Mouse (Mus musculus): ENCODE results near the gene Zfp982. TPM values are rescaled to one million over a fixed set of nuclear protein-coding genes. Genes with fewer than 3 reads are reported as not detected.
"Not testable (repeated sequence)": the region's sequence is repeated elsewhere in the genome, so short reads cannot be mapped to it uniquely, and the experiment has no call there.

The Zfp982 gene
- polyA plus RNA-seq (2015; fragmentation: Nextera tagmentation; extraction: Ambion mirVana): 1.5 and 1.7 TPM in 2 replicates

DNA sequence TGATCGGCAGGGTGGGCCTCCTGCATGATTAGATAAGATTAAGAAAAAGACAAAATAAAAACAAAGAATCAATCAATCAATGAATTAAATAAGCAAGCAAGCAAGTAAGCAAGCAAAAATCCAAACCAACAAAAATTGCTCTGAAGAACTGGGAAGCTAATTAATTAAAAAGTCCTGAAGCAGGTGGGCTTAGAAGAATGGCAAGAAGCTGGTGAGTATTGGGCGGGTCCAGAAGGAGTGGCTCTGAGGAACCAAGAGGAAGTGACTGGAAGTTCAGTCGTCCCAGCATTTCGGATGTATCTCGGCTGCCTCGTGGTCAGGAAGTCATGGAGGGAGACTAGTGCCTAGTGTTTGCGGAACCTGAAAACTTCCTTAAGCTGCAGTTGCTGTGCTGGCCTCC is at the start of gene Zfp982:
TSS of gene Zfp982 (plus strand) at position 301 of the 400 bp plus-strand sequence.
- H3K27me3 ChIP-seq; H3K4me1 ChIP-seq (replicated peaks); H3K9ac ChIP-seq; H3K36me3 ChIP-seq (replicated peaks); H3K27ac ChIP-seq (replicated peaks); H3K4me2 ChIP-seq; ATAC-seq (ENCODE audit: insufficient read depth); H3K4me3 ChIP-seq (replicated peaks): not testable (repeated sequence)
- peaks cover 14% of the 10 kb centered on the region; the same call in 1 of the 2 replicates for H3K9me3 ChIP-seq (replicated peaks)
- 56% methylated on average over 7 of the region's 7 CpGs for WGBS (ENCODE audit: insufficient replicate concordance)

DNA sequence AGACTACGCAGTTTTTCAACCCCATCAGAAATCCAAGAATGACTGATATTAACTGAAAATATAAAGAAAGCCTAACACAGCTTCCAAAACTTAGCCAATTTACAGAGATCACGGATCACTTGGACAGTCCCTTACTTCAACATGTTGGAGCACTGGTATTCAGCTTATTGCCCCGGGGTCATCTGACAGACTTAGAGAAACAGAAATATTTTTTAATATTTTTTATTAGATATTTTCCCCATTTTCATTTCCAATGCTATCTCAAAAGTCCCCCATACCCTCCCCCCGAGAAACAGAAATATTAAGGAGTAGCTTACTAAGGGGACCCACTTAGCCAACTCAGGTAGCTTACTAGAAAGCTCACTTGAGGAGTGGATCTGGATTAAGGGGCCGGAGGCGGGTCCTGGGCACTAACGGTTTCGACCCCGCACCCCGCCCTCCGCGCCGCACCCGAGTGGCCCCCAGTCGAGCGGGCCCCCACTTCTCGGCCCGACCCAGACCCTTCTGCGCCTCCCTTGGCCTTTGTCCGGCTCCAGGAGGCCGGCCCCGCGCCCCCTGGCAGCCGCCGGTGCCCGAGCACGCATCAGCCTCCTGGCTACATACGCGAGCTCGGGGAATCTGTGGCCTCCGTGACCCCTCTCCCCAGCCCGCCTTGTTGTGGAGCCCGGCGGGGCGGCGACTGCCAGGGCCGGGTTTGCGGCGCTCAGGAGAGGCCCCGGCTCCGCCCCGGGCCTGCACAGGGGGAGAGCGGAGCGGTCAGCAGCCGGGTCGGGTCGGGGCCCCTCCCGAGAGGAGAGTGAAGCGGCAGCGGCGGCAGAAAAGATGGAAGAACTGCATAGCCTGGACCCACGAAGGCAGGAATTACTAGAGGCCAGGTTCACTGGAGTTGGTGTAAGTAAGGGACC is 49.3 kb upstream of the Zfp982 start:
- H3K36me3 ChIP-seq (replicated peaks); H3K27me3 ChIP-seq; H3K4me1 ChIP-seq (replicated peaks); H3K9me3 ChIP-seq (replicated peaks): not testable (repeated sequence)
- Histone ChIP-seq H3K4me3 (replicated peaks) (peak overlapping the region; percentile 61), H3K27ac (replicated peaks) (peak overlapping the region; percentile 33; the same call in 1 of the 2 replicates), H3K9ac (peak overlapping the region; percentile 64), H3K4me2 (peak overlapping the region; percentile 85)
- WGBS (ENCODE audit: insufficient replicate concordance): 7% methylated on average over 52 of the region's 52 CpGs
- peak; percentile 99 for ATAC-seq (ENCODE audit: insufficient read depth)

DNA sequence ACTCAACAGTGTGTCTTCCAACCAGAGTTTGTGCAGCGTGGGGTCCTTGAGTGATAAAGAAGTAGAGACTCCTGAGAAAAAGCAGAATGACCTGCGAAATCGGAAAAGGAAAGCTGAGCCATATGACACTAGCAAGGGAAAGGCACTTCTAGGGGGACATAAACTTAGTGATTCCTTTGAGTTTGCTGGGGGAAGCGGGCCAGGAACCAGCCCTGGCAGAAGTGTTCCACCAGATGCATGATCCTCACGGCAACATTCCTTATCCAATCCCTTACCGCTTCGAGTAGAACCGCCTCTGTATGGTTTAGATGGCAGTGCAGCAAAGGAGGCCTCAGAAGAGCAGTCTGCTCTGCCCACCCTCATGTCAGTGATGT is 48.7 kb upstream of the Zfp982 start:
- not testable (repeated sequence) for H3K9me3 ChIP-seq (replicated peaks); H3K27ac ChIP-seq (replicated peaks); ATAC-seq (ENCODE audit: insufficient read depth); H3K27me3 ChIP-seq; H3K4me1 ChIP-seq (replicated peaks); H3K36me3 ChIP-seq (replicated peaks)
- Histone ChIP-seq H3K4me2 (peak overlapping the region; percentile 85), H3K9ac (peak overlapping the region; percentile 64; the same call in 1 of the 2 replicates), H3K4me3 (replicated peaks) (peak overlapping the region; percentile 61)
- 39% methylated on average over 8 of the region's 8 CpGs for WGBS (ENCODE audit: insufficient replicate concordance)

DNA sequence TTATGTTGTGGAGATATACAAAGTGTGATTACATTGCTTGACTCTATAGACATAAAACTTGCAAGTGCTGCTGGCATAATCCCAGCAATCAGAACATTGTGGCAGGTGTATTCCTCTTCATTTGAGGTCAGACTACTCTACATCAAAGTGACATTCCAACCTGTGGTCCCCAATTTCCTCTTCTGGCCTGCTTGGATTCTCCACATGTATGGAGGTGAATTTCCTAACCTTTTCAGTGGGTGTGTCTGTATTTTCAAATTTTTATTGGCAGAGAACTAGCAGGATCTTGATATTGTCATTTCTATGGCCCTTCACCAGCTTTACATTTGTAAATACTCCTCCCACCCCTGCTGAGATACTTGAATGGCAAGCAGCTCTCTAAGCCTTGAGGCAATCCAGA is 46.8 kb upstream of the Zfp982 start:
- not testable (repeated sequence) for H3K4me2 ChIP-seq; H3K27me3 ChIP-seq; H3K4me3 ChIP-seq (replicated peaks); H3K9ac ChIP-seq; ATAC-seq (ENCODE audit: insufficient read depth); H3K4me1 ChIP-seq (replicated peaks); H3K9me3 ChIP-seq (replicated peaks); H3K36me3 ChIP-seq (replicated peaks); H3K27ac ChIP-seq (replicated peaks)

DNA sequence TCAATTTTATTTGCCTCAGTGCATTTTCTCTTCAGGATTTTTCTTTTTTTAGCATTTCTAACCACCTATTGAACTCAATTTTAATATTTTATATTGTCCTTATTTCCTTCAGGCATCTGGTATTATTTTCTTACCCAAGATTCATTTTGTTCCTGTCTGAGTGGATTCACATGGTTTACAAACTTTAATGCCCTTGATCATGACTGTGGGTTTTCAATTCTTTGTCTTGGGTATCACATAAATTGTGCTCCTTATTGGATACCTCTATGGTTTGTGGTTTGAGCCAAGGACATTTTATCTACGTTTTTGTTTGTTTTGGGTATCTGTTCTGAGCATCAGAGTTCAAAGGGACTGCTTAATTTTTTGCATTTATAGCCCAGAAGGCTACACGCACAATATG is 43.9 kb upstream of the Zfp982 start:
- H3K27me3 ChIP-seq: no peaks in the 10 kb centered on the region
- H3K9me3 ChIP-seq (replicated peaks): no peaks in the 10 kb centered on the region
- no peak overlapping the region for H3K4me2 ChIP-seq
- ATAC-seq (ENCODE audit: insufficient read depth): no peak
- no peaks in the 10 kb centered on the region for H3K36me3 ChIP-seq (replicated peaks)
- 41% methylated on average over 2 of the region's 2 CpGs for WGBS (ENCODE audit: insufficient replicate concordance)
- no peak overlapping the region for H3K27ac ChIP-seq (replicated peaks)
- H3K4me1 ChIP-seq (replicated peaks): peaks cover 2% of the 10 kb centered on the region; the same call in 1 of the 2 replicates
- H3K4me3 ChIP-seq (replicated peaks): no peak overlapping the region
- H3K9ac ChIP-seq: no peak overlapping the region

DNA sequence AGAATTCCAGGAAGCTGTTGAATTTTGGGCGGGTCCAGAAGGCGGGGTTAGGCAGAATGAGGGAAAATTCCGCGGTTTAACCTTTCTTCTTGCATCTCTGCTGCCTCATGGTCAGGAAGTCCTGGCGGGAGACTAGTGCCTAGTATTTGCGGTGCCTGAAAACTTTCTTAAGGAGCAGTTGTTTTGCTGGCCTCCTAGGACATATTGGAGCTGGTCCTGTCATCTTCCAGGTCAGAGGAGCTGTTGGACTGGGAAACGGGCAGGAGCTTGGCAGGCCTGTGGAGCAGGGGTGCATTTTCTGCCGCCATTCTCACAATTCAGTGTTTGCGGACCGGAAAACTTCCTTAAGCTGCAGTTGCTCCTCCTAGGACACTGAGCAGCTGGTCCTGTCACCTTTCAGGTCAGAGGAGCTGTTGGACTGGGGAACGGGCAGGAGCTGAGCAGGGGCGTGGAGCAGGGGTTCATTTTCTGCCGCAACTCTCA is 43.1 kb upstream of the Zfp982 start:
- no peaks in the 10 kb centered on the region for H3K36me3 ChIP-seq (replicated peaks)
- no peak for ATAC-seq (ENCODE audit: insufficient read depth)

DNA sequence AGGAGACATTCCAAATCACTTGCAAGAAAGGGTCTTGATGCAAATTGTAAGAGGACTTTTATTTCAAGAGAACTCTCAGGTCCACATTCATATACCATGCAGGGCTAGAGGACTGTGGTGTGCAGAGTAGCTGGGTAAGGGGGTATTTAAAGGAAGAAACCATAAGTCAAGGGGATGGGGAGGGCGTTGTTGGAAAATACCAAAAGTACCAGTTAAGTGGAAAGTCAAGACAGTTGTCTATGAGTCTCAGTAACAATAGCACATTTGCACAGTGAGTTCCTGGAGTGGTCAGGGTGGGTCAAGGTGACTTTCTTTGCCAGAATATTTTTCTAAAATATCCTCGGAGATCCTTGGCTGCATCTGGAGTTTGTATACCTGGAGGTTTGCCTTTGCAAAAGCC is 42.2 kb upstream of the Zfp982 start:
- H3K9me3 ChIP-seq (replicated peaks); H3K27me3 ChIP-seq; H3K27ac ChIP-seq (replicated peaks); H3K36me3 ChIP-seq (replicated peaks); ATAC-seq (ENCODE audit: insufficient read depth); H3K4me1 ChIP-seq (replicated peaks); H3K9ac ChIP-seq: not testable (repeated sequence)
- peak overlapping the region; percentile 49; the same call in 1 of the 2 replicates for H3K4me3 ChIP-seq (replicated peaks)
- peak overlapping the region; percentile 65 for H3K4me2 ChIP-seq
- 56% methylated on average over 2 of the region's 2 CpGs for WGBS (ENCODE audit: insufficient replicate concordance)

More for the DNA sequence above, 43.1 kb upstream of the Zfp982 start:
- Histone ChIP-seq H3K27me3 (no peaks in the 10 kb centered on the region), H3K4me3 (replicated peaks) (peak overlapping the region; percentile 49), H3K9ac (no peak overlapping the region), H3K27ac (replicated peaks) (no peak overlapping the region), H3K9me3 (replicated peaks) (no peaks in the 10 kb centered on the region), H3K4me1 (replicated peaks) (no peaks in the 10 kb centered on the region; the same call in 1 of the 2 replicates), H3K4me2 (peak overlapping the region; percentile 65)
- WGBS (ENCODE audit: insufficient replicate concordance): 25% methylated on average over 13 of the region's 13 CpGs

DNA sequence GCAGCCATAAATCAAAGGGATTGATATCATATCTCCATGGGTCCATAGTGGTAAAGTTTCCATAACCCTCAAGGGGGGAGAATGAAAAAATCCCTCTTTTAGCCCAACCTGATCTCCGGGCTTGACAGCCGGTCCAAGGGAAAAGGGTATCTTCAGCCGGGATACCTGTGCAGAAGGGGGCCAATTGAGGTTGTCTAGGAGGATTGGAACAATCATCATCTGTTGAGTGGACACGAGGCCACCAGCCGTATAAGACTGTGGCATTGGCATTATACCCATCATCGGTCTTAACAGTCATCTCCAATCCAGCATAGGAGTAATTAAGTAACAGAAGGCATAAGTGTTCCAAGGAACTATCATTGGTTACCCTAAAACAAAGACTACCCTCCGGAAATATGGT is 25.0 kb upstream of the Zfp982 start:
- H3K9me3 ChIP-seq (replicated peaks): peaks cover 27% of the 10 kb centered on the region; the same call in 1 of the 2 replicates
- not testable (repeated sequence) for H3K4me3 ChIP-seq (replicated peaks); H3K27ac ChIP-seq (replicated peaks); ATAC-seq (ENCODE audit: insufficient read depth); H3K4me2 ChIP-seq; H3K9ac ChIP-seq; H3K27me3 ChIP-seq; H3K36me3 ChIP-seq (replicated peaks); H3K4me1 ChIP-seq (replicated peaks)
- 79% methylated on average over 7 of the region's 7 CpGs for WGBS (ENCODE audit: insufficient replicate concordance)

DNA sequence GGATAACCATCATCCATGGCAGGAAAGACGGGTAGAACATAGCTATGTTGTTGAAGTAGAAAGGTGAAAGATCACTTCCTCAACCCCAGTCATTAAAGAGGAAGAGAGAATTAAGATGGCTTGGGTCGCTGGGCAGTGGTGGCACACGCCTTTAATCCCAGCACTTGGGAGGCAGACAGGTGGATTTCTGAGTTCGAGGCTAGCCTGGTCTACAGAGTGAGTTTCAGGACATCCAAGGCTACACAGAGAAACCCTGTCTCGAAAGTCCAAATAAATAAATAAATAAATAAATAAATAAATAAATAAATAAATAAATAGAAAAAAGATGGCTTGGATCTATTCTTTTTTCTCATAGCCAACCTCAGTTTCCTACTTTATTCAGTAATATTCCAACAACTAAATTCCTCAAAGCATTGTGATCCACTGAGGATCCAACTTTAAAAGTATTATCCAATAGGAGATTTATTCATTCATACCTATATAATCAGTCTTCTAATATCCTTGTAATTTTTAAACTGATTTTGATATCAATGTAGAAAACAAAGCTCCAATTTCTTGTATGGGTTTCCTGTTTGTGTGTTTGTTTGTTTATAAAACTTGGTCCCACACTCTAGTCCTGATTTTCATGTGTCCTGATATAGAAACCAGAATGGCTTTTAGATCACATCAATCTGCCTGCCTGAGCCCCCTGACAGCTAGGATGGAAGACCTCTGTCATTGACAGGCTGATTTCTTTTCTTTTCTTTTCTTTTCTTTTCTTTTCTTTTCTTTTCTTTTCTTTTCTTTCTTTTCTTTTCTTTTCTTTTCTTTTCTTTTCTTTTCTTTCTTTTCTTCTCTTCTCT is 6.8 kb downstream of the Zfp982 start:
- not testable (repeated sequence) for H3K4me2 ChIP-seq; H3K36me3 ChIP-seq (replicated peaks); H3K9ac ChIP-seq; H3K4me3 ChIP-seq (replicated peaks); H3K9me3 ChIP-seq (replicated peaks); H3K27ac ChIP-seq (replicated peaks); H3K27me3 ChIP-seq; H3K4me1 ChIP-seq (replicated peaks); ATAC-seq (ENCODE audit: insufficient read depth)
- 60% methylated on average over 5 of the region's 5 CpGs for WGBS (ENCODE audit: insufficient replicate concordance)

DNA sequence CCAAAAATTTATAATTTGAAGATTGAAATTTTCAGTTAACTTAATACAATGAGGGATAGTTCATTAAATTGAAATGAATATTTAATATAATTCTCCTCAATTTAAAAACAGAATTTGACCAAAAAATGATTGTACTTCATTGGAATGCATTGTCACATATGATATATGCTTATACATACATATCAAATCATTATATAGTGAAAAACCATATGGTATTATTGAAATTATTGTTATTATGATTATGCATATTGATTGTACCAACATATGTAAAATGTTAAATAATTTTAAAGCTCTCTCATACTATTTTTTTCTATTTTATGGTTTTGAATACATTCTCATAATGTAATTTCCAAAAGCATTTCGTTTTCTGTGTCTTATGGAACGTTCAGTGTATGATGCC is 17.0 kb downstream of the Zfp982 start:
- H3K27me3 ChIP-seq: no peaks in the 10 kb centered on the region
- 0 out of 2 replicates have a peak, but pooled peaks cover 3% of the 10 kb centered on the region for H3K36me3 ChIP-seq (replicated peaks)
- peaks cover 6% of the 10 kb centered on the region; the same call in 1 of the 2 replicates for H3K9me3 ChIP-seq (replicated peaks)
- ATAC-seq (ENCODE audit: insufficient read depth): no peak
- WGBS (ENCODE audit: insufficient replicate concordance): 53% methylated on average over 2 of the region's 2 CpGs
- H3K4me2 ChIP-seq: no peak overlapping the region
- H3K27ac ChIP-seq (replicated peaks): no peak overlapping the region
- no peaks in the 10 kb centered on the region for H3K4me1 ChIP-seq (replicated peaks)
- H3K4me3 ChIP-seq (replicated peaks): no peak overlapping the region
- H3K9ac ChIP-seq: no peak overlapping the region

DNA sequence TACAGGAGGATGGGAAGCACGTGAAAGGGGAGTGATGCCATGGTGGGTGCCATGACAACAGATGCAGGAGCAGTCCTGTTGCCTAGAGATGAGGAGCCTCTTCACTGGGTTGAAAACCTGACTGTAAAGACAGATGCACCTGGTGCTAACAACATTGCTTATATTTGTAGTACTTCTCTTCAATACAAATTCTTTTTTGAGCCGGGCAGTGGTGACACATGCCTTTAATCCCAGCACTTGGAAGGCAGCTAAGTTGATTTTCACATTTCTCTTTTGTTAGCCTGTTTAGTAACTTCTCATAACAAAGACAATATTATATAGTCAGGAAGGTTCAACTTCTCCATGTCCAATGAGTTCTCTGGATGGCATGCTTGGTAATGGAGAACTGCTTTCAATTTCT is 26.8 kb downstream of the Zfp982 start:
- ATAC-seq (ENCODE audit: insufficient read depth): no peak
- no peak overlapping the region for H3K4me3 ChIP-seq (replicated peaks)
- no peaks in the 10 kb centered on the region for H3K36me3 ChIP-seq (replicated peaks)
- H3K27me3 ChIP-seq: no peaks in the 10 kb centered on the region
- H3K9me3 ChIP-seq (replicated peaks): peaks cover 31% of the 10 kb centered on the region
- H3K27ac ChIP-seq (replicated peaks): no peak overlapping the region
- 45% methylated on average over 2 of the region's 2 CpGs for WGBS (ENCODE audit: insufficient replicate concordance)
- no peaks in the 10 kb centered on the region for H3K4me1 ChIP-seq (replicated peaks)
- no peak overlapping the region for H3K9ac ChIP-seq
- H3K4me2 ChIP-seq: no peak overlapping the region

All from liver, embryonic 15.5 days (tissue).